Mouse (Mus musculus) adrenal gland, postnatal 4 days (tissue): ENCODE measurements around the gene Olfr746. TPM values are rescaled to one million over a fixed set of nuclear protein-coding genes. Genes with fewer than 3 reads are reported as not detected.

Experiments
- DNase-seq, 2 experiments: peaks; one replicate each; pipeline ENCODE4 v3.0.0; 2021 to 2022; ENCODE audit warnings: low spot score in 2 of 2, mixed read lengths in 2 of 2
- long read RNA-seq, 2 experiments: library from polyadenylated mRNA; stranded (forward); transcript quantifications; one replicate each; pipeline ENCODE4 v2.0.0; 2021
- total RNA-seq, 2 experiments: library from RNA; stranded (reverse); gene quantifications; 2 replicates each; pipeline ENCODE4 v1.2.3; 2021

Olfr746 gene
- total RNA-seq: not detected
- long read RNA-seq, experiment 1: 0 reads
- long read RNA-seq, experiment 2: 0 reads

GRCm38 (mm10) chr14:50646783-50647182, at the start of gene Olfr746:
Gene Olfr746, plus strand, starts transcription at chr14:50647083.
- DNase-seq: no peak

GRCm38 (mm10) chr14:50614579-50614978, 32.3 kb upstream of the Olfr746 start, which contains the start of gene Olfr744:
Gene Olfr744, plus strand, starts transcription at chr14:50614879.
- no peak for DNase-seq

GRCm38 (mm10) chr14:50639088-50639487, 7.8 kb upstream of the Olfr746 start, which contains the start of gene Olfr745:
Gene Olfr745, plus strand, starts transcription at chr14:50639388.
- DNase-seq: no peak

- DNase-seq: no peak
Observed at GRCm38 (mm10) chr14:50693106-50693505, 46.2 kb downstream of the Olfr746 start, which contains the start of gene Olfr747. Gene Olfr747, minus strand, starts transcription at chr14:50693206.

Other genes starting within 250 kb of the Olfr746 start
- not detected for gene Olfr738, start 239.5 kb upstream of the Olfr746 start, total RNA-seq
- gene Olfr739, start 228.5 kb upstream of the Olfr746 start, total RNA-seq: not detected
- not detected for gene Olfr740, start 201.5 kb upstream of the Olfr746 start, total RNA-seq
- gene Olfr741, start 174.3 kb upstream of the Olfr746 start, total RNA-seq: not detected
- not detected for gene Olfr742, start 143.5 kb upstream of the Olfr746 start, total RNA-seq
- not detected for gene Olfr743, start 125.2 kb upstream of the Olfr746 start, total RNA-seq
- gene Olfr744, start 32.2 kb upstream of the Olfr746 start, total RNA-seq: not detected
- not detected for gene Olfr745, start 7.7 kb upstream of the Olfr746 start, total RNA-seq
- not detected for gene Olfr747, start 46.1 kb downstream of the Olfr746 start, total RNA-seq
- gene Olfr748, start 60.3 kb downstream of the Olfr746 start, total RNA-seq: not detected
- not detected for gene Olfr749, start 98.0 kb downstream of the Olfr746 start, total RNA-seq
- 10 to 100 TPM; 61.8 to 71.8 TPM for gene Ttc5, start 138.4 kb downstream of the Olfr746 start, total RNA-seq
- not detected for gene Ccnb1ip1, start 160.6 kb downstream of the Olfr746 start, total RNA-seq
- gene Parp2, start 160.8 kb downstream of the Olfr746 start, total RNA-seq: 10 to 100 TPM; 48.2 to 57.3 TPM
- 10 to 100 TPM; 19.1 to 20.6 TPM for gene Tep1, start 223.5 kb downstream of the Olfr746 start, total RNA-seq